Mouse (Mus musculus) heart, embryonic 14.5 days (tissue): ENCODE data around the gene Myrip. TPM values are rescaled to one million over a fixed set of nuclear protein-coding genes. Genes with fewer than 3 reads are reported as not detected.

Source experiments
- ATAC-seq: fragments of 200-750 bp; cut with Nextera tagmentation; 2 replicates; pipeline ENCODE4 v1.8.0; 2017; ENCODE audit warnings: low read depth, moderate TSS enrichment; ENCODE audit not compliant: insufficient number of reproducible peaks, insufficient read depth, low FRiP score
- H3K27ac ChIP-seq, 2 experiments: fragments of 200-500 bp in 1 of 2; fragments of 300-500 bp in 1 of 2; sonication (generic) in 1 of 2; replicated peaks in 1 of 2; 2 replicates each; pipeline ENCODE4 v1.5.1; 2012 to 2014; ENCODE audit warnings: low read depth in 2 of 2, low read length in 2 of 2, control low read depth in 1 of 2, mild to moderate bottlenecking in 1 of 2, mixed read lengths in 1 of 2; ENCODE audit not compliant: control insufficient read depth in 1 of 2, insufficient read depth in 1 of 2
- H3K27me3 ChIP-seq: fragments of 300-500 bp; sonication (generic); 2 replicates; pipeline ENCODE4 v1.6.1; 2014; ENCODE audit warnings: mild to moderate bottlenecking, low read length, control low read depth; ENCODE audit not compliant: control insufficient read depth, insufficient read depth
- H3K36me3 ChIP-seq: fragments of 300-500 bp; sonication (generic); 2 replicates; pipeline ENCODE4 v1.6.1; 2014; ENCODE audit warnings: mild to moderate bottlenecking, control low read depth, low read length, mixed read lengths; ENCODE audit not compliant: control insufficient read depth, insufficient read depth
- H3K4me1 ChIP-seq, 2 experiments: fragments of 200-500 bp in 1 of 2; fragments of 300-500 bp in 1 of 2; sonication (generic) in 1 of 2; 2 replicates each; pipeline ENCODE4 v1.6.1; 2012 to 2014; ENCODE audit warnings: low read length in 2 of 2, control low read depth in 1 of 2, mixed read lengths in 1 of 2; ENCODE audit not compliant: control insufficient read depth in 2 of 2, insufficient read depth in 2 of 2
- H3K4me2 ChIP-seq: fragments of 300-500 bp; sonication (generic); 2 replicates; pipeline ENCODE4 v1.6.1; 2014; ENCODE audit warnings: mild to moderate bottlenecking, low read length
- H3K4me3 ChIP-seq, 2 experiments: fragments of 200-500 bp in 1 of 2; fragments of 300-500 bp in 1 of 2; sonication (generic) in 1 of 2; 2 replicates each; pipeline ENCODE4 v1.5.1; 2012 to 2014; ENCODE audit warnings: low read length in 2 of 2, mild to moderate bottlenecking in 2 of 2, control low read depth in 1 of 2, low read depth in 1 of 2, moderate library complexity in 1 of 2; ENCODE audit not compliant: control insufficient read depth in 1 of 2, insufficient read depth in 1 of 2
- H3K9ac ChIP-seq: fragments of 300-500 bp; sonication (generic); 2 replicates; pipeline ENCODE4 v1.6.1; 2014; ENCODE audit warnings: mild to moderate bottlenecking, low read length
- H3K9me3 ChIP-seq: fragments of 300-500 bp; sonication (generic); 2 replicates; pipeline ENCODE4 v1.6.1; 2016; ENCODE audit warnings: low read length, control low read depth; ENCODE audit not compliant: control insufficient read depth
- WGBS: fragments of 180-500 bp; shearing (Covaris S2); extraction: QIAGEN DNeasy Blood & Tissue Kit; methylation state at CpG from one replicate; pipeline ENCODE4 v1.1.7; 2014; 5-methylcytosine and 5-hydroxymethylcytosine counted together
- polyA plus RNA-seq: library from polyadenylated mRNA; unstranded; fragments of >200 nt; fragmentation: Nextera tagmentation; extraction: Ambion mirVana; gene quantifications from 2 replicates; pipeline ENCODE4 v1.2.1, GENCODE M21; 2014

Gene Myrip
- polyA plus RNA-seq, 1 experiment from 2014 or later = 0.46 TPM

DNA sequence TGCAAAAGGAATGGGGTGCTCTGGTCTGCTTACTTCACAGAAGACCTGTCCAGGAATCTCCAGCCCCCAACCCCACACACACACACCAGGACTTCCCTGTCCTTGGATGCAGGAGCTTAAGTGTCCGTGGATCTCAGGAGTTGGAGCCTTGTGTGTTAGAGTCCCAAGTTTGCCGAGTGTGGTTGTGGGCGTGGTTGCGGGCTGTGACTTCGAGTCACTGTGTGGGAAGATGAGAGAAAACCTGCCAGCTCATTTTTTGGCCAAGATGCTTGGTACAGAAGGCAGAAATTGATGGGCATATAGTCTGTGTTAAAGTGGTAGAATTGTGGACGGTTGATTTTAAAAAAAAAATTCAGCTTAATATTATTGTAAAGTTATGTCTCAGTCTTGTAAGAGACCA, 60.3 kb downstream of the Myrip start:
- 82% methylated on average over 6 of the region's 6 CpGs for WGBS
- peaks cover 10 to 11% of the 10 kb centered on the region in 2 experiments for H3K4me1 ChIP-seq
- no peaks in the 10 kb centered on the region for H3K36me3 ChIP-seq
- H3K27me3 ChIP-seq = no peaks in the 10 kb centered on the region
- H3K4me2 ChIP-seq = no peak overlapping the region
- H3K9ac ChIP-seq = no peak overlapping the region
- no peak overlapping the region for H3K4me3 ChIP-seq
- peak overlapping the region in 1 of 2 experiments; percentile 74; a peak in 1 of 4 replicates for H3K27ac ChIP-seq
- no peaks in the 10 kb centered on the region for H3K9me3 ChIP-seq
- no peak for ATAC-seq

DNA sequence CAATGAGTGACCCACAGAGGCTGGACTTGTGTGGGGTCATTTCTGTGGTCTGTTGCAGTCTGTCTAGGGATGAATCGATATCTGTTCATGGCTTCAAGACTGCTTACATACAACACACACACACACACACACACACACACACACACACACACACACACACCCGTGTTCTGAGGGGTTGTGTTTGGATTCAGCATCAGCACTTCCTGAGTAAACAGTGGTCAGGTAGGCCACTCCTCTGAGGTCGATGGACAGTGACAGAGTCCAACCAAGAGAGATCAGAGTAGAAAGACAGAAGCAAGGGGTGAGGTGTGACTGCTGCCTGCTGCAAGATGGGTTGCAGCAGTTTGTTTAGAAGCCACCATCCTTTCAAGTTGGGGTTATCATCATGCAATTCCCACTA, 61.4 kb downstream of the Myrip start:
- Histone ChIP-seq H3K27me3 (no peaks in the 10 kb centered on the region), H3K9me3 (no peaks in the 10 kb centered on the region), H3K4me1 (peaks cover 10 to 11% of the 10 kb centered on the region in 2 experiments), H3K36me3 (no peaks in the 10 kb centered on the region), H3K4me2 (no peak overlapping the region), H3K27ac (no peak overlapping the region), H3K9ac (no peak overlapping the region), H3K4me3 (no peak overlapping the region)
- WGBS = 71% methylated on average over 3 of the region's 3 CpGs
- no peak for ATAC-seq

GRCm38 (mm10) chr9:120364653-120365283, 63.5 kb downstream of the Myrip start:
- peak overlapping the region; percentile 41 for H3K4me2 ChIP-seq
- H3K36me3 ChIP-seq = no peaks in the 10 kb centered on the region
- H3K9ac ChIP-seq = peak overlapping the region; percentile 54; the same call in 1 of the 2 replicates
- ATAC-seq = no peak
- peaks cover 10 to 11% of the 10 kb centered on the region in 2 experiments for H3K4me1 ChIP-seq
- peak overlapping the region in 1 of 2 experiments; percentile 44; a peak in 2 of 4 replicates for H3K27ac ChIP-seq
- WGBS = 49% methylated on average over 19 of the region's 19 CpGs
- no peaks in the 10 kb centered on the region for H3K9me3 ChIP-seq
- no peak overlapping the region; a peak in 1 of 4 replicates for H3K4me3 ChIP-seq
- H3K27me3 ChIP-seq = no peaks in the 10 kb centered on the region

GRCm38 (mm10) chr9:120367526-120367925, 66.2 kb downstream of the Myrip start:
- WGBS = 82% methylated on average over 1 of the region's 1 CpGs

DNA sequence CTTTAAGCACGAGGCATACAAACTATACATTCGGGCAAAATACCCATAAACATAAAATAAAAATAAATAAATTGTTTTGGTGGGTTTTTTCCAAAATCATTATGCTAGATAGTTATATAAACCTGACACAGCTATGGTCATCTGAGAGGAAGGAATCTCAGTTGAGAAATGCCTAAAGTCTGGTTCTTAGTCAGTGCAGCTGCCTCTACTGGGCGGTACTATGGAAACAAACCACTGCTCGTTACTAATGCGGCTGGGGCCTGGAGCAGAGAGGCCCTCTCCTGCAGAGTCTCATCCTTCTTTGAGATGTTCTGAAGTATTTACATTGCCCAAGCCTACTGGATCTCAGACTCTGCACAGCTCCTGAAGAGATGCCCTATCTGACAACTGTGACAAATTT, 70.3 kb downstream of the Myrip start:
- Histone ChIP-seq H3K9me3 (no peaks in the 10 kb centered on the region), H3K4me2 (no peak overlapping the region), H3K9ac (no peak overlapping the region), H3K27ac (no peak overlapping the region), H3K36me3 (no peaks in the 10 kb centered on the region), H3K4me1 (no peaks in the 10 kb centered on the region), H3K4me3 (no peak overlapping the region), H3K27me3 (no peaks in the 10 kb centered on the region)
- 74% methylated on average over 5 of the region's 5 CpGs for WGBS
- no peak for ATAC-seq

More at GRCm38 (mm10) chr9:120367526-120367925, 66.2 kb downstream of the Myrip start:
- Histone ChIP-seq H3K9me3 (no peaks in the 10 kb centered on the region), H3K4me3 (no peak overlapping the region), H3K4me1 (peaks cover 6 to 11% of the 10 kb centered on the region in 2 experiments), H3K27ac (no peak overlapping the region), H3K27me3 (no peaks in the 10 kb centered on the region), H3K4me2 (no peak overlapping the region), H3K9ac (no peak overlapping the region), H3K36me3 (no peaks in the 10 kb centered on the region)
- ATAC-seq = no peak

DNA sequence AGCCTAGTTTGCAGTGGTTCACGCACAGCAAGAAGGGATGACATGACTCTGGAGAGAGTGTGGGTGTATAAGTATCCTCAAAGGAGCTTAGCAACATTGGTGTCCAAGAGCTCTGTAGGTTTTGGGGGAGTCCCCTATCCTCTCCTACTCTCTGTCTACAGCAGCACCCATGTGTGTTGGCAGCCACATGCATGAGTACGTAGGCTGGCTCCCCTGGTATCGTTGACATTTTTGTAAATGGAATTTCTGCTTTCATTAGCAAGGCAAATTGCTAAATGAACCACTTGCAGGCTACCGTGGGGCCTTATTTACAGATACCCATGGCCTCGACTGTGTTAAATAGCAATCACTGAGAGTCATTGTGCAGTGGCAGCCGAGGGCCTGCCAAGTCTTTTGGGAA, 71.0 kb downstream of the Myrip start:
- no peaks in the 10 kb centered on the region for H3K27me3 ChIP-seq
- no peaks in the 10 kb centered on the region for H3K4me1 ChIP-seq
- 87% methylated on average over 6 of the region's 6 CpGs for WGBS
- H3K9ac ChIP-seq = no peak overlapping the region
- H3K4me2 ChIP-seq = no peak overlapping the region
- no peaks in the 10 kb centered on the region for H3K9me3 ChIP-seq
- H3K4me3 ChIP-seq = no peak overlapping the region
- H3K36me3 ChIP-seq = no peaks in the 10 kb centered on the region
- ATAC-seq = no peak
- H3K27ac ChIP-seq = no peak overlapping the region

- Histone ChIP-seq H3K36me3 (no peaks in the 10 kb centered on the region), H3K4me2 (no peak overlapping the region), H3K27ac (no peak overlapping the region), H3K27me3 (no peaks in the 10 kb centered on the region), H3K4me3 (no peak overlapping the region), H3K9ac (no peak overlapping the region), H3K4me1 (no peaks in the 10 kb centered on the region), H3K9me3 (no peaks in the 10 kb centered on the region)
- ATAC-seq = no peak
- WGBS = 26% methylated on average over 11 of the region's 11 CpGs
Observed at GRCm38 (mm10) chr9:120377726-120378125, 76.4 kb downstream of the Myrip start.

- no peak overlapping the region for H3K4me3 ChIP-seq
- no peak overlapping the region for H3K9ac ChIP-seq
- H3K9me3 ChIP-seq = no peaks in the 10 kb centered on the region
- H3K4me2 ChIP-seq = no peak overlapping the region
- no peaks in the 10 kb centered on the region for H3K4me1 ChIP-seq
- H3K27me3 ChIP-seq = no peaks in the 10 kb centered on the region
- whole genome bisulfite sequencing = 44% methylated on average over 9 of the region's 9 CpGs
- H3K27ac ChIP-seq = no peak overlapping the region
- H3K36me3 ChIP-seq = no peaks in the 10 kb centered on the region
- no peak for ATAC-seq
Observed at GRCm38 (mm10) chr9:120395188-120395587, 93.9 kb downstream of the Myrip start.
